Mouse (Mus musculus) limb, embryonic 14.5 days (tissue): ENCODE results near the gene Olfr411. TPM values are rescaled to one million over a fixed set of nuclear protein-coding genes. Genes with fewer than 3 reads are reported as not detected.

Source experiments
- ATAC-seq: fragments of 200-750 bp; cut with Nextera tagmentation; 2 replicates; pipeline ENCODE4 v1.8.0; 2017; ENCODE audit warnings: low read depth, moderate number of reproducible peaks, moderate TSS enrichment; ENCODE audit not compliant: low FRiP score
- DNase-seq: peaks from one replicate; pipeline ENCODE4 v3.0.0-alpha.2; 2015; ENCODE audit warnings: low spot score
- H3K27ac ChIP-seq: fragments of 300-500 bp; sonication (generic); replicated peaks from 2 replicates; pipeline ENCODE4 v1.5.1; 2014; ENCODE audit warnings: low read depth, mild to moderate bottlenecking, low read length, moderate library complexity, mixed read lengths
- H3K27me3 ChIP-seq: fragments of 300-500 bp; sonication (generic); 2 replicates; pipeline ENCODE4 v1.6.1; 2014; ENCODE audit warnings: low read length, mixed read lengths; ENCODE audit not compliant: control insufficient read depth, insufficient read depth
- H3K36me3 ChIP-seq: fragments of 300-500 bp; sonication (generic); 2 replicates; pipeline ENCODE4 v1.6.1; 2014; ENCODE audit warnings: mild to moderate bottlenecking, low read length, moderate library complexity, mixed read lengths; ENCODE audit not compliant: control insufficient read depth, insufficient read depth
- H3K4me1 ChIP-seq: fragments of 300-500 bp; sonication (generic); 2 replicates; pipeline ENCODE4 v1.6.1; 2014; ENCODE audit warnings: antibody characterized with exemption, low read length, mixed read lengths; ENCODE audit not compliant: control insufficient read depth, insufficient read depth
- H3K4me2 ChIP-seq: fragments of 300-500 bp; sonication (generic); replicated peaks from 2 replicates; pipeline ENCODE4 v1.6.1; 2014; ENCODE audit warnings: low read depth, mild to moderate bottlenecking, low read length, moderate library complexity; ENCODE audit not compliant: severe bottlenecking
- H3K4me3 ChIP-seq: fragments of 300-500 bp; sonication (generic); replicated peaks from 2 replicates; pipeline ENCODE4 v1.5.1; 2014; ENCODE audit warnings: low read length
- H3K9ac ChIP-seq: fragments of 300-500 bp; sonication (generic); 2 replicates; pipeline ENCODE4 v1.6.1; 2014; ENCODE audit warnings: mild to moderate bottlenecking, low read depth, low read length, moderate library complexity; ENCODE audit not compliant: severe bottlenecking
- H3K9me3 ChIP-seq: fragments of 300-500 bp; sonication (generic); 2 replicates; pipeline ENCODE4 v1.6.1; 2016; ENCODE audit warnings: low read length; ENCODE audit not compliant: control insufficient read depth
- POLR2A ChIP-seq: fragments of 200-500 bp; IDR thresholded peaks from 2 replicates; pipeline ENCODE4 v1.8.0; 2012; ENCODE audit warnings: inconsistent platforms, mild to moderate bottlenecking, moderate library complexity, borderline replicate concordance; ENCODE audit not compliant: insufficient read depth, insufficient read length; ENCODE audit errors: extremely low read depth
- WGBS: fragments of 180-500 bp; shearing (Covaris S2); extraction: QIAGEN DNeasy Blood & Tissue Kit; methylation state at CpG from one replicate; pipeline ENCODE4 v1.1.7; 2014; 5-methylcytosine and 5-hydroxymethylcytosine counted together
- polyA plus RNA-seq, 2 experiments: library from polyadenylated mRNA; depleted of rRNA in 1 of 2; stranded (reverse) in 1 of 2; unstranded in 1 of 2; fragments of >200 nt; fragmentation: Nextera tagmentation in 1 of 2; extraction: Ambion mirVana in 1 of 2; gene quantifications; 2 replicates each; pipeline versions ENCODE4 v1.2.1 to v1.2.3; 2012 to 2014

The Olfr411 gene
- polyA plus RNA-seq, 2 experiments: not detected

- no peak for DNase-seq
- no peak for TF ChIP-seq POLR2A
- H3K4me3 ChIP-seq: no peak within 1 kb of the TSS
- H3K27me3 ChIP-seq: no peaks in the 10 kb centered on the region
- no peaks in the 10 kb centered on the region for H3K36me3 ChIP-seq
- H3K9ac ChIP-seq: no peak within 1 kb of the TSS
- no peak within 1 kb of the TSS for H3K27ac ChIP-seq
- no peaks in the 10 kb centered on the region for H3K4me1 ChIP-seq
- 65% methylated on average over 1 of the region's 1 CpGs for WGBS
- ATAC-seq: no peak
- 0 out of 2 replicates have a peak, but pooled peaks cover 3% of the 10 kb centered on the region for H3K9me3 ChIP-seq
- H3K4me2 ChIP-seq: no peak within 1 kb of the TSS
These were observed 9.3 kb upstream of the Olfr411 start, which contains the start of gene Olfr412 for GRCm38 (mm10) chr11:74361769-74362168. Gene Olfr412 (plus strand): TSS chr11:74362069.

- WGBS: 86% methylated on average over 6 of the region's 6 CpGs
- Histone ChIP-seq H3K36me3 (no peaks in the 10 kb centered on the region), H3K9me3 (no peaks in the 10 kb centered on the region), H3K27me3 (no peaks in the 10 kb centered on the region), H3K27ac (no peak within 1 kb of the TSS), H3K4me3 (no peak within 1 kb of the TSS), H3K9ac (no peak within 1 kb of the TSS), H3K4me2 (no peak within 1 kb of the TSS), H3K4me1 (no peaks in the 10 kb centered on the region)
- ATAC-seq (no peak), DNase-seq (no peak)
- no peak for TF ChIP-seq POLR2A
These were observed 14.5 kb downstream of the Olfr411 start, which contains the start of gene Olfr410 for GRCm38 (mm10) chr11:74337931-74338330. Gene Olfr410 (minus strand): TSS chr11:74338031.

- Histone ChIP-seq H3K27ac (no peak overlapping the region), H3K4me1 (no peaks in the 10 kb centered on the region), H3K9me3 (no peaks in the 10 kb centered on the region), H3K9ac (no peak overlapping the region), H3K27me3 (no peaks in the 10 kb centered on the region), H3K36me3 (no peaks in the 10 kb centered on the region), H3K4me3 (no peak overlapping the region), H3K4me2 (no peak overlapping the region)
- ATAC-seq: no peak
- no peak for DNase-seq
- no peak for TF ChIP-seq POLR2A
These were observed 23.7 kb downstream of the Olfr411 start for GRCm38 (mm10) chr11:74328781-74329180.

GRCm38 (mm10) chr11:74326044-74326443 is 26.4 kb downstream of the Olfr411 start:
- Histone ChIP-seq H3K4me2 (no peak overlapping the region), H3K4me1 (no peaks in the 10 kb centered on the region), H3K9ac (no peak overlapping the region), H3K36me3 (no peaks in the 10 kb centered on the region), H3K27me3 (no peaks in the 10 kb centered on the region), H3K4me3 (no peak overlapping the region), H3K27ac (no peak overlapping the region), H3K9me3 (no peaks in the 10 kb centered on the region)
- DNase-seq (no peak), ATAC-seq (no peak)
- 75% methylated on average over 2 of the region's 2 CpGs for WGBS
- TF ChIP-seq POLR2A: no peak

Other genes with a start within 250 kb of the Olfr411 start
- gene Olfr401, start 238.9 kb downstream of the Olfr411 start, polyA plus RNA-seq (2012; rRNA removed): not detected in 2 replicates
- gene Olfr401, start 238.9 kb downstream of the Olfr411 start, polyA plus RNA-seq (2014; fragmentation: Nextera tagmentation; extraction: Ambion mirVana): not detected in 2 replicates
- not detected in 2 replicates for gene Olfr402, start 199.1 kb downstream of the Olfr411 start, polyA plus RNA-seq (2012; rRNA removed)
- not detected in 2 replicates for gene Olfr402, start 199.1 kb downstream of the Olfr411 start, polyA plus RNA-seq (2014; fragmentation: Nextera tagmentation; extraction: Ambion mirVana)
- gene Olfr403, start 166.4 kb downstream of the Olfr411 start, polyA plus RNA-seq (2012; rRNA removed): not detected in 2 replicates
- not detected in 2 replicates for gene Olfr403, start 166.4 kb downstream of the Olfr411 start, polyA plus RNA-seq (2014; fragmentation: Nextera tagmentation; extraction: Ambion mirVana)
- not detected in 2 replicates for gene Olfr43, start 141.3 kb downstream of the Olfr411 start, polyA plus RNA-seq (2012; rRNA removed)
- gene Olfr43, start 141.3 kb downstream of the Olfr411 start, polyA plus RNA-seq (2014; fragmentation: Nextera tagmentation; extraction: Ambion mirVana): not detected in 2 replicates
- gene Olfr406, start 92.8 kb downstream of the Olfr411 start, polyA plus RNA-seq (2012; rRNA removed): not detected in 2 replicates
- not detected in 2 replicates for gene Olfr406, start 92.8 kb downstream of the Olfr411 start, polyA plus RNA-seq (2014; fragmentation: Nextera tagmentation; extraction: Ambion mirVana)
- not detected in 2 replicates for gene Olfr59, start 68.9 kb downstream of the Olfr411 start, polyA plus RNA-seq (2012; rRNA removed)
- not detected in 2 replicates for gene Olfr59, start 68.9 kb downstream of the Olfr411 start, polyA plus RNA-seq (2014; fragmentation: Nextera tagmentation; extraction: Ambion mirVana)
- not detected in 2 replicates for gene Olfr410, start 14.6 kb downstream of the Olfr411 start, polyA plus RNA-seq (2012; rRNA removed)
- not detected in 2 replicates for gene Olfr410, start 14.6 kb downstream of the Olfr411 start, polyA plus RNA-seq (2014; fragmentation: Nextera tagmentation; extraction: Ambion mirVana)
- not detected in 2 replicates for gene Olfr412, start 9.4 kb upstream of the Olfr411 start, polyA plus RNA-seq (2012; rRNA removed)
- not detected in 2 replicates for gene Olfr412, start 9.4 kb upstream of the Olfr411 start, polyA plus RNA-seq (2014; fragmentation: Nextera tagmentation; extraction: Ambion mirVana)